Mouse (Mus musculus) CH12.LX (cell line): ENCODE results near the gene H2-M10.6. TPM values are rescaled to one million over a fixed set of nuclear protein-coding genes. Genes with fewer than 3 reads are reported as not detected.

Source experiments
- DNase-seq: peaks from one replicate; pipeline ENCODE4 v3.0.0-alpha.2; 2013; ENCODE audit errors: extremely low read depth
- H3K27ac ChIP-seq: 2 replicates; pipeline ENCODE4 v1.5.1; 2012; ENCODE audit warnings: low read depth, mild to moderate bottlenecking, control low read depth, moderate library complexity; ENCODE audit not compliant: insufficient read depth
- H3K27me3 ChIP-seq: replicated peaks from 2 replicates; pipeline ENCODE3; 2012; ENCODE audit warnings: inconsistent platforms
- H3K36me3 ChIP-seq, 2 experiments: replicated peaks in 1 of 2; 2 replicates each; pipeline versions ENCODE3 to v1.6.1; 2012; ENCODE audit warnings: inconsistent platforms in 1 of 2, low read length in 1 of 2, mild to moderate bottlenecking in 1 of 2, mixed read lengths in 1 of 2, moderate library complexity in 1 of 2; ENCODE audit not compliant: control insufficient read depth in 1 of 2, insufficient read depth in 1 of 2
- H3K4me1 ChIP-seq, 2 experiments: 2 replicates each; pipeline ENCODE4 v1.6.1; 2012; ENCODE audit warnings: inconsistent platforms in 1 of 2, moderate library complexity in 1 of 2; ENCODE audit not compliant: insufficient read depth in 2 of 2, control insufficient read depth in 1 of 2
- H3K4me2 ChIP-seq: 2 replicates; pipeline ENCODE4 v1.6.1; 2012; ENCODE audit warnings: low read depth, mild to moderate bottlenecking, control low read depth; ENCODE audit not compliant: poor library complexity, insufficient read depth, severe bottlenecking
- H3K4me3 ChIP-seq, 3 experiments: fragments of 150-350 bp in 1 of 3; sonication (generic) in 1 of 3; replicated peaks in 1 of 3; 2 replicates each; pipeline versions ENCODE3 to v1.5.1; 2011 to 2012; ENCODE audit warnings: low read depth in 2 of 3, low read length in 2 of 3, mild to moderate bottlenecking in 2 of 3, moderate library complexity in 2 of 3, control low read depth in 1 of 3, improper control_type of control experiment in 1 of 3, inconsistent platforms in 1 of 3, mixed read lengths in 1 of 3; ENCODE audit not compliant: poor library complexity in 1 of 3
- H3K79me2 ChIP-seq: replicated peaks from 2 replicates; pipeline ENCODE4 v1.6.1; 2012; ENCODE audit warnings: mild to moderate bottlenecking, moderate library complexity; ENCODE audit not compliant: control insufficient read depth, poor library complexity, insufficient read depth, severe bottlenecking; ENCODE audit errors: extremely low read depth
- H3K9ac ChIP-seq: 2 replicates; pipeline ENCODE4 v1.6.1; 2012; ENCODE audit warnings: low read depth, mild to moderate bottlenecking, control low read depth, moderate library complexity; ENCODE audit not compliant: insufficient read depth
- H3K9me3 ChIP-seq: replicated peaks from 2 replicates; pipeline ENCODE3; 2012; ENCODE audit warnings: low read length, inconsistent platforms, mixed read lengths
- CHD1 ChIP-seq: IDR thresholded peaks from 2 replicates; pipeline ENCODE4 v1.6.1; 2012; ENCODE audit warnings: low read depth, low read length, improper control_type of control experiment, inconsistent platforms
- JUND ChIP-seq: conservative IDR thresholded peaks from 2 replicates; pipeline ENCODE4 v1.6.1; 2011; ENCODE audit warnings: low read depth, low read length, improper control_type of control experiment
- MAZ ChIP-seq: IDR thresholded peaks from 2 replicates; pipeline ENCODE4 v1.6.1; 2012; ENCODE audit warnings: low read depth, mild to moderate bottlenecking, inconsistent platforms, low read length, improper control_type of control experiment, moderate library complexity
- MYC ChIP-seq: IDR thresholded peaks from 2 replicates; pipeline ENCODE4 v1.6.1; 2011; ENCODE audit warnings: low read depth, mild to moderate bottlenecking, improper control_type of control experiment, low read length
- POLR2AphosphoS2 ChIP-seq: IDR thresholded peaks from 2 replicates; pipeline ENCODE4 v1.6.1; 2011; ENCODE audit warnings: low read depth, low read length, improper control_type of control experiment
- USF2 ChIP-seq: conservative IDR thresholded peaks from 2 replicates; pipeline ENCODE4 v1.6.1; 2011; ENCODE audit warnings: low read depth, low read length, improper control_type of control experiment
- dilution Hi-C: fragments of 300-500 bp; cut with MboI; formaldehyde crosslinking; loops from 2 replicates; pipeline ENCODE4 v1.14.3; 2020; ENCODE audit warnings: low sequenced_read_pairs; ENCODE audit not compliant: extremely low pct_unique_long_range_greater_than_20kb, extremely low pct_ligation_motif_present
- in situ Hi-C: fragments of 300-500 bp; cut with MboI; formaldehyde crosslinking; loops from 3 replicates; pipeline ENCODE4 v1.14.3; 2019; ENCODE audit warnings: low sequenced_read_pairs, low pct_ligation_motif_present, low pct_unique_long_range_greater_than_20kb, mixed read lengths
- polyA plus RNA-seq: library from polyadenylated mRNA; unstranded; fragments of >175 nt; gene quantifications from 2 replicates; pipeline ENCODE4 v1.2.1, GENCODE M21; 2012; ENCODE audit warnings: low read depth; ENCODE audit not compliant: insufficient read length
- total RNA-seq, 2 experiments: library from RNA; depleted of rRNA; stranded (reverse); fragments of 300-350 nt in 1 of 2; fragments of >200 nt in 1 of 2; gene quantifications; 2 replicates each; pipeline ENCODE4 v1.2.3; 2012 to 2014

H2-M10.6 gene
- total and polyA plus RNA-seq, 3 experiments: 0.27 TPM; not detected in 2

DNA sequence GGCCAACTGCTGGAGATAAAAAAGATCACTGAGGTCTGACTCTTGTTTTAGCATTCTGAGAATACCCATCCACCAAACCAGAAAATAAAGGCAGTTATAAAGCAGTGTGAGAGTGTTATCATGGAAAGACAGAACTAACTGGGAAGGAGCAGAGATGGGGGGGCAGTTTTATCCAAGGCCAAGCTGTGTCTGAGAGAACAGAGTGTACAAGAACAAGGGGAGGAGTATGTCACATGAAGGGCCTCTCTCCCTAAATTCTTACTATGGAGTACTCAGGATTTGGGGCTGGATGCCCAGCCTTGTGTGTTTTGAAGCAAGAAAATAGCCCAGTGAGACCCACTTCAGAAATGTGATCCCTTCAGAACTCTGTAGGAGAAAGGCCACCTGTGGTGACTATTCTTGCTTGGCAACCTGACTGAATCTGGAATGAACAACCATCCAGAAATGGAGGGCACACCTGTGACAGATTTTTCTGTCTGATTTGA is 29.0 kb downstream of the H2-M10.6 start:
- H3K4me3 ChIP-seq: no peak overlapping the region
- no peak for DNase-seq
- H3K9me3 ChIP-seq: no peaks in the 10 kb centered on the region
- H3K79me2 ChIP-seq: peaks cover 3% of the 10 kb centered on the region
- peaks cover 8 to 59% of the 10 kb centered on the region in 2 experiments for H3K4me1 ChIP-seq
- no peaks in the 10 kb centered on the region for H3K27me3 ChIP-seq
- H3K9ac ChIP-seq: no peak overlapping the region
- in situ Hi-C loops (no loop called here), dilution Hi-C loops (no loop called here)
- TF ChIP-seq POLR2AphosphoS2 (no peak), CHD1 (no peak)
- H3K4me2 ChIP-seq: no peak overlapping the region
- peaks cover 6 to 53% of the 10 kb centered on the region in 2 experiments for H3K36me3 ChIP-seq
- H3K27ac ChIP-seq: no peak overlapping the region

DNA sequence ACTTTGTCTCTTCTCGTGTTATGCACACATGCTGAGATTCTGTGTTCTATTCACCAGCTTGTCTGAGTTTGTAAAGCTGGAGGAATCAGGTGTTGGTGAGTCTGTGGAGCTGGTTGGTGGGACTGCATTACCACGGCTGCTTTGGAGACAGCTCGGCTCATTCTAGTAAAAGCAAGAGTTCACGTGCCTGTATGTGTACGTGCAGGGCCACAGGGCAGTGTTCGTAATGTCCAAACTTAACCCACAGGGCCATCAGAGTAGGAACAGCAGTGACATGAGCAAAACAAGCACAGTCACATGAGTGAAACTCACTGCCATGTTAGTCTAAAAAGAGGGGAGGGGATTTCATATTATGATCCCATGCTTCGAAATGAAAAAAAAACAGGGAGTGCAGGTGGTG is 31.7 kb downstream of the H2-M10.6 start:
- Histone ChIP-seq H3K4me2 (no peak overlapping the region), H3K79me2 (no peaks in the 10 kb centered on the region; the same call in 1 of the 2 replicates)
- dilution Hi-C loops: no loop called here
- TF ChIP-seq JUND: no peak
- no peak for TF ChIP-seq MAZ
- TF ChIP-seq USF2: no peak
- TF ChIP-seq, all 38 proteins: peak for 0
- DNase-seq: no peak
- H3K9ac ChIP-seq: no peak overlapping the region
- H3K9me3 ChIP-seq: no peaks in the 10 kb centered on the region
- H3K27me3 ChIP-seq: no peaks in the 10 kb centered on the region
- H3K4me1 ChIP-seq: peaks cover 4 to 51% of the 10 kb centered on the region in 2 experiments
- H3K27ac ChIP-seq: no peak overlapping the region
- in situ Hi-C loops: no loop called here
- no peak overlapping the region for H3K4me3 ChIP-seq
- peaks cover 12 to 70% of the 10 kb centered on the region in 2 experiments for H3K36me3 ChIP-seq

DNA sequence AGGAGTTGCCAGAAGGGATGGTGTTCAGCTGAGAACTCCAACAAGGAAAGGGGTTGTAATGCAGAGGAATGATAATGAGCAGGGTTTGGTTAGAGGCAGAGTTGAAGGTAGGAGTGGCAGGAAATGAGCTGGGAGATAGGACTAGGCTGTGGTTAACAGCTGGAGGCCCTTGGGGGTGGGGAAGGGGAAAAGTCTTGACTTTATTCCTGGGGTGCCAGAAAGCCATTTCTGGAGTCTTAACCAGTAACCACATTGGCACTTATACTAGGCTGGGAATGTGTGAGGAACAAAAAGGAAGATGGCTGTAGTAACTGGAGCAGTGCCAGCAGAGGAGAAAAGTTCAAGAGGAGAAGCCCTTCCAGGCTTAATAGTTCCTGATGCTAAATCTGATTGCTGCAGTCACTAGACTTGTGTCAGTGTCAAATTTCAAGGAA is 32.3 kb downstream of the H2-M10.6 start:
- Histone ChIP-seq H3K9me3 (no peaks in the 10 kb centered on the region), H3K27me3 (no peaks in the 10 kb centered on the region), H3K4me2 (no peak overlapping the region), H3K27ac (no peak overlapping the region), H3K9ac (no peak overlapping the region), H3K4me3 (no peak overlapping the region), H3K79me2 (no peaks in the 10 kb centered on the region; the same call in 1 of the 2 replicates), H3K36me3 (peaks cover 12 to 75% of the 10 kb centered on the region in 2 experiments), H3K4me1 (peaks cover 4 to 51% of the 10 kb centered on the region in 2 experiments)
- TF ChIP-seq MYC: no peak
- in situ Hi-C loops (no loop called here), dilution Hi-C loops (no loop called here)
- DNase-seq: no peak

DNA sequence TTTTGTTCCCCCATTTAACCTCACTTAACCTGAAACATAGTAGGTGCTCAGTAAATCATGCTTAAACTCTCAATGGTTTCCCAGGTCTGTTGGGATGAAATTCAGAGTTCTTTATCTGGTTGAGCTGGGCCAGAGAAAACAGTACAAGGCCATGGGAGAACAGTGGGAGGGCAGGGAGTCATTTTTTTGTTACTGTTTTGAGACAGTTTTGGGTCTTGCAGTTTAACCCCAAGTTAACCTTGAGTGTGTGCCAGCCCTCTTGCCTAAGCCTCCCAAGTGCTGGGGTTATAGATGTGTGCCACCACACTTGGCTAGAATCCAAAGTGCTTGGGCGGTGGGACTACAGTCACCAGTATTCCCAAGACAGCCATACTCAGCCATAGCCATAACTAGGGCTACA is 32.8 kb downstream of the H2-M10.6 start:
- H3K79me2 ChIP-seq: no peaks in the 10 kb centered on the region; the same call in 1 of the 2 replicates
- H3K4me2 ChIP-seq: no peak overlapping the region
- H3K9me3 ChIP-seq: no peaks in the 10 kb centered on the region
- no peak overlapping the region for H3K9ac ChIP-seq
- peaks cover 12 to 75% of the 10 kb centered on the region in 2 experiments for H3K36me3 ChIP-seq
- dilution Hi-C loops (no loop called here), in situ Hi-C loops (no loop called here)
- H3K27me3 ChIP-seq: no peaks in the 10 kb centered on the region
- H3K4me1 ChIP-seq: peaks cover 4 to 50% of the 10 kb centered on the region in 2 experiments
- DNase-seq: no peak
- TF ChIP-seq MYC: no peak
- no peak overlapping the region for H3K4me3 ChIP-seq
- H3K27ac ChIP-seq: no peak overlapping the region
